Mouse (Mus musculus) lung, adult 2 months (tissue): ENCODE measurements around the gene Cyfip2.

ENCODE experiments used
- CTCF ChIP-seq: fragments of 200-500 bp; IDR thresholded peaks from 2 replicates; pipeline ENCODE4 v1.5.1; 2011; ENCODE audit warnings: mild to moderate bottlenecking, low read length, control low read depth; ENCODE audit not compliant: insufficient read depth
- POLR2A ChIP-seq: fragments of 200-500 bp; IDR thresholded peaks from 2 replicates; pipeline ENCODE4 v1.6.1; 2011; ENCODE audit warnings: low read depth, mild to moderate bottlenecking, control low read depth, low read length, borderline replicate concordance; ENCODE audit errors: extremely low read depth

DNA sequence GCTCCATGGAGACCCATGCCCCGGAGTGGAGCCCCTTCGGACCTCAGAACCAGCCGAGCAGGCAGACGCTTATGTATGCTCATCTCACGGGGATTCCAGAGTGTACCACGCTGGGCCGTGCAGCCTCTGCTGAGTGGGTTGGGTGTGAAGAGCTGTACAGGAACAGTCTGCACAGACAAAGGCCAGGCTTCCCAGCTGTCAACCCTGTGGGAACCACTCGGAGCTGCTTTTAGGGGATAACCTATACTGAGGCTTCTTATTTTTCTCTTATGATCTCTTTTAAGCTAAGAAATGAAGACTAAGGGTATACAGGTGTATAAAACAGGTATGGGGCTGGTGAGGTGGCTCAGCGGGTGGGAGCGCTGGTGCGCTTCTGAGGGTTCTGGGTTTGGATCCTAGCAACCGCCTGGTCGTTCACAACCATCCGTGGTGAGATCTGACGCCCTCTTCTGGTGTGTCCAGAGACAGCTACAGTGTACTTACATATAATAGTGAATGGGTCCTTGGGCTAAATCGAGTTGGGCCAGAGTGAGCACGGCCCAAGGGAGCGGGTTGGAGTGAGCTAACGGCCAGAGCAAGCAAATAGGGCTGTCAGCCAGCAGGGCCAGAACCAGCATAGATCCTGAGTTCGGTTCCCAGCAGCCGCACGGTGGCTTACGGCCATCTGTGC is 10.9 kb downstream of the Cyfip2 start:
- TF ChIP-seq POLR2A = no peak
- no peak for TF ChIP-seq CTCF
